Mouse (Mus musculus): ENCODE measurements around the gene Fkbp10. TPM values are rescaled to one million over a fixed set of nuclear protein-coding genes. Genes with fewer than 3 reads are reported as not detected.

The Fkbp10 gene
- polyA plus RNA-seq, 1 experiment from 2014 or later, result 24.7 TPM

DNA sequence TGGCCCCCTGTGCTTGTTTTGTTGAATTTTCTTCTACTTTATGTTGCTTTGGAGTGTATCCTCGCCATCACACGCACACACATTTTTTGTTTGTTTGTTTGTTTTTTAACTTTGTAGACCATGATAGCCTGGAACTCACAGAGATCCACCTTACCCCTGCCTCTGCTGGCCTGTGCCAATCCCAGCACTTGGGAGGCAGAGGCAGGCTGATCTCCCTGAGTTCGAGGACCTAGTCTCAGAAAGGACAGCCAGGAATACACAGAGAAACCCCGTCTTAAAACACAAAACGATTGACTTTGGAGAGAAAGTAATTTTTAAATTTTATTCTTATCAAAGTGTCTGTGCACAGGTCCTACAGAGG lies 57.4 kb downstream of the Fkbp10 start:
- no peaks in the 10 kb centered on the region for H3K27me3 ChIP-seq (ENCODE audit: control insufficient read depth, insufficient read depth, low read length)
- ATAC-seq (ENCODE audit: low FRiP score), result peak; percentile 22; the same call in 1 of the 2 replicates
- no peak for DNase-seq (ENCODE audit: low spot score)
- 0 out of 2 replicates have a peak overlapping the region, but pooled peaks have one; percentile 46 for H3K27ac ChIP-seq
- peaks cover 24% of the 10 kb centered on the region for H3K4me1 ChIP-seq (replicated peaks; ENCODE audit: control insufficient read depth, insufficient read depth, low read length)
- peaks cover 32% of the 10 kb centered on the region for H3K36me3 ChIP-seq (replicated peaks; ENCODE audit: control insufficient read depth, insufficient read depth)
- WGBS, result 32% methylated on average over 5 of the region's 5 CpGs
- H3K9ac ChIP-seq, result no peak overlapping the region
- 0 out of 2 replicates have a peak overlapping the region, but pooled peaks have one; percentile 6 for H3K4me2 ChIP-seq (replicated peaks)
- H3K9me3 ChIP-seq (ENCODE audit: control insufficient read depth, low read length), result no peaks in the 10 kb centered on the region
- H3K4me3 ChIP-seq (replicated peaks; ENCODE audit: low read length), result no peak overlapping the region; the same call in 1 of the 2 replicates

Small RNA genes lying within 50 kb of the gene (microRNA-seq; reads per million reads assigned to microRNA genes)
- gene Gm27374, result not detected

Other genes with a start within 250 kb of the Fkbp10 start
- not detected in 2 replicates for gene Krt9, start 222.5 kb upstream of the Fkbp10 start, polyA plus RNA-seq (2014; fragmentation: Nextera tagmentation; extraction: Ambion mirVana)
- 0.23 TPM in 1 of 2 replicates, not detected in the other for gene Krt14, start 208.1 kb upstream of the Fkbp10 start, polyA plus RNA-seq (2014; fragmentation: Nextera tagmentation; extraction: Ambion mirVana)
- gene Krt16, start 166.8 kb upstream of the Fkbp10 start, polyA plus RNA-seq (2014; fragmentation: Nextera tagmentation; extraction: Ambion mirVana), result not detected in 2 replicates
- 0.13 and 0.16 TPM in 2 replicates for gene Krt17, start 154.7 kb upstream of the Fkbp10 start, polyA plus RNA-seq (2014; fragmentation: Nextera tagmentation; extraction: Ambion mirVana)
- gene Krt42, start 145.8 kb upstream of the Fkbp10 start, polyA plus RNA-seq (2014; fragmentation: Nextera tagmentation; extraction: Ambion mirVana), result not detected in 2 replicates
- gene Eif1, start 95.8 kb upstream of the Fkbp10 start, polyA plus RNA-seq (2014; fragmentation: Nextera tagmentation; extraction: Ambion mirVana), result 1,239 and 1,372 TPM in 2 replicates
- gene Gast, start 81.3 kb upstream of the Fkbp10 start, polyA plus RNA-seq (2014; fragmentation: Nextera tagmentation; extraction: Ambion mirVana), result 0.50 TPM in 1 of 2 replicates, not detected in the other
- 105 and 137 TPM in 2 replicates for gene Hap1, start 59.6 kb upstream of the Fkbp10 start, polyA plus RNA-seq (2014; fragmentation: Nextera tagmentation; extraction: Ambion mirVana)
- gene Jup, start 17.9 kb upstream of the Fkbp10 start, polyA plus RNA-seq (2014; fragmentation: Nextera tagmentation; extraction: Ambion mirVana), result 59.6 and 60.2 TPM in 2 replicates
- gene P3h4, start 861 bp upstream of the Fkbp10 start, polyA plus RNA-seq (2014; fragmentation: Nextera tagmentation; extraction: Ambion mirVana), result 19.1 and 20.4 TPM in 2 replicates
- gene Nt5c3b, start 26.1 kb downstream of the Fkbp10 start, polyA plus RNA-seq (2014; fragmentation: Nextera tagmentation; extraction: Ambion mirVana), result 98.5 and 101 TPM in 2 replicates
- gene Klhl10, start 26.2 kb downstream of the Fkbp10 start, polyA plus RNA-seq (2014; fragmentation: Nextera tagmentation; extraction: Ambion mirVana), result 0.52 and 0.74 TPM in 2 replicates
- 15.6 and 17.7 TPM in 2 replicates for gene Klhl11, start 57.0 kb downstream of the Fkbp10 start, polyA plus RNA-seq (2014; fragmentation: Nextera tagmentation; extraction: Ambion mirVana)
- 224 and 244 TPM in 2 replicates for gene Acly, start 112.3 kb downstream of the Fkbp10 start, polyA plus RNA-seq (2014; fragmentation: Nextera tagmentation; extraction: Ambion mirVana)
- gene Ttc25, start 129.9 kb downstream of the Fkbp10 start, polyA plus RNA-seq (2014; fragmentation: Nextera tagmentation; extraction: Ambion mirVana), result 2.0 and 2.7 TPM in 2 replicates
- gene Cnp, start 159.2 kb downstream of the Fkbp10 start, polyA plus RNA-seq (2014; fragmentation: Nextera tagmentation; extraction: Ambion mirVana), result 47.2 and 53.3 TPM in 2 replicates
- 103 TPM in 2 replicates for gene Nkiras2, start 203.5 kb downstream of the Fkbp10 start, polyA plus RNA-seq (2014; fragmentation: Nextera tagmentation; extraction: Ambion mirVana)
- gene Dnajc7, start 204.5 kb downstream of the Fkbp10 start, polyA plus RNA-seq (2014; fragmentation: Nextera tagmentation; extraction: Ambion mirVana), result 91.0 and 91.6 TPM in 2 replicates